Mouse (Mus musculus) right cerebral cortex, postnatal 4 days (tissue): ENCODE data around the gene Lypd6b.

Source experiments
- DNase-seq: peaks from one replicate; pipeline ENCODE4 v3.0.0-alpha.2; 2022

Gene Lypd6b

GRCm38 (mm10) chr2:49952632-49953293, 165.3 kb downstream of the Lypd6b start:
- DNase-seq: no peak

- DNase-seq: no peak
Observed at GRCm38 (mm10) chr2:49957449-49957848, 170.0 kb downstream of the Lypd6b start.

- DNase-seq: no peak
Observed at GRCm38 (mm10) chr2:49961991-49962390, 174.5 kb downstream of the Lypd6b start.

GRCm38 (mm10) chr2:49964899-49965298, 177.4 kb downstream of the Lypd6b start:
- DNase-seq: no peak

GRCm38 (mm10) chr2:49967748-49968147, 180.3 kb downstream of the Lypd6b start:
- no peak for DNase-seq

DNA sequence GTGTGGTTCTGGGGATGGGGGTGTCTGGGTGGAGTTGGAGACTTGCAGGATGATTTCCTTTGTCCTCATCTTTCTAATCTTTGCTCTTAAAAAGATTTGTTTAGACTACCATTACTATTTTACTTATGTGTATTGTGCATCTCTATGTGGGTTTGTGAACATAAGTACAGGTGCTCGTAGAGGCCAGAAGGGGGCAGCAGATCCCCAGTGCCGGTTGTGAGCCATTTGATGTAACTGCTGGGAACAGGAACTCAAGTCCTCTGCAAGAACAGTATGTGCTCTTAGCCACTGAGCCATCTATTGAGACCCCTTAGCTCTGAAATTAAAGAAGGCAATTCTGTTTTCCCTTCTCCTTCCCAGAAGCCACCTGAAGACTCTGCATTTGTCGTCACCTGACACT, 183.5 kb downstream of the Lypd6b start:
- DNase-seq: no peak

GRCm38 (mm10) chr2:49978606-49979005, 191.1 kb downstream of the Lypd6b start:
- DNase-seq: no peak

DNA sequence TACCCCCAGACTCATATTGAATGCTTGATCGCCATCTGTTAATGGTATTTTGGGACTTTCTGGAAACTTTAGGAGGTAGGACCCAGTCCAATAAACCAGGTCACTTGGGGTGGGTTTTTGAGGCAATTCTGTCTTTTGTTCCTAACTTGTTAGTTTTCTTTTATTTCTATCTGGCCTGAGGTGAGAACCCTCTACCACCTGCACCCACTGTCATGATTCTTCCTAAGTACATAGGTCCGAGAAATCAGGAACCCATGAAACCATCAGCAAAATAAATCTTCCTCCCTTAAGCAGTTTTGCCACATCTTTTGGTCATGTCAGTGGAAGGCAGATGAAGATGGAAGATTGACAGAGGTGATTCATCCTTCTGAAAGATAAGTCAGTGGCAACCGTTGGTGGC, 192.5 kb downstream of the Lypd6b start:
- DNase-seq: no peak

DNA sequence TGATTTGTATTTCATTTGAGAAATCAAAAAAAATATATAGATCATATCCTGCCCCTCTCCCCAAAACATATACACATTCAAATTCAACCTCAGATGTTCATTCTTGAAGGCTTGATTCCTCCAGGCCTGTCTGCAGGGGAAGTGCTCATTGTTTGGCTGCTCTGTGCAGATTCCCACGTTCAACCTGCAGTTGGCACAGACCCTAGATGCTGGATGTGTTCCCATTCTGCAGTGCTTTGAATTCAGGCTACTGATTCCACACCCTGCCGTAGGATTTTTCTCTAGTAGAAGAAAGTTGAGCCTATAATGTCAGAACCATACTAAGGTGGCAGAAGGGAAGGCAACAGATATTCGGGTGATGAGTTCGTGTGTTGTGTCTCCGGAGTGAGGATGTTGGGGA, 195.5 kb downstream of the Lypd6b start:
- DNase-seq: peak; percentile 21

DNA sequence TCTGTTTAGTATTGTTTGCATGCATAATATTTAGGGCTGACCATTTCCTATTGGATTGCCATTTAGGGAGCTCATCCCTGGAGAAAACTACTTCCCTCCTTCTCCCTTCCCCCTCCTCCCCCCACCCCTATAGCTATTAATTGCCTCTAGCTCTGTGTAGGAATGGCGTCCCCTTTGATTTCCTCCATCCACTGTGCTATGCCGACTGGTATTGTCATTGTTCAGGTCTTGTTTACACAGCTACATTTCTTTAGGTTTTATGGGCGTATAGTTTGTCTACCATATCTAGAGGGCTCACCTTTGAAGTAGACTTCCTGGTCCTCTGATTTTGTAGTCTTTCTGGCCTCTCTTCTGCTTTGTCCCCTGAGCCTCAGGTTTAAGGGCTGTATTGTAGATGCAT, 197.3 kb downstream of the Lypd6b start:
- DNase-seq: no peak

DNA sequence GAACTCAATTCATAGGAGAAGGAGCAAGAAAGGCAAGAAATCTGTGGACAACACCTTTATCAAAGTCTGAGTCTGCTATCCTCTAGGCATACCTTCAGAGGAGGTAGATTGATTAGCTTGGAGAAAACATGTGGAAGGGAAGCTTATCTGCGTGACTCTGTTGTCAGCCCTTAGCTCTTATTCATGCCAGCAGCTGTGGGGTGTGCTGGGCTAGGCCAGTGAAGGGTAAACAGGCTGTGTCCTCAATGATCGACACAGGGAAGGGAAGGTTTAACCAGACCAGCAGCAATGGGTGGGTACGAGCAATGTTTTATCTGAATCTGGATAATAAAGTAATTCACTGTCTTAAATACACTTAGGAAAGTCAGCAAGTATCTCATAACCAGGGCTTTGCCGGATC, 208.4 kb downstream of the Lypd6b start:
- DNase-seq: no peak

DNA sequence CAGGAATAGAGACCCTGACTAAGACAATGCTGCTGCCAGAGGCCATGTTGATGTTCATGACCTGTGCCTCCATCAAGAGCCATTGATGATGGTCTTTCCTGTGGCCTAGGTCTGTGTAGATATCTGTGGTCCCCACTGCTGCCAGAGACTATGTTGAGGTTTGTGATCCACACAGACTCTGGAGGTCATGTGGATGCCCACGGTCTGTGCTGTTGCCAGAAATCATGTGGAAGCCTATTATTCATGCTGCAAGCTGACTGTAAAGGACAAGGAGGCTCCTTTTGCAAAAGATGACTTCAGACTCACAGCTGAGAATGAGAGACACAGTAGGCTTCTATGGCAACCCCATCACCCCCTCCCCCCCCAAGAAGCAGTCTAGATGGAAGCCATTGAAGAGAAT, 209.7 kb downstream of the Lypd6b start:
- DNase-seq: no peak
